Mouse (Mus musculus) retina, embryonic 14.5 days (tissue): Measurements from ENCODE around the gene Tcf7l2.
A peak's percentile ranks its signal among the peaks of the same experiment; 100 is the strongest.

Experiments
- DNase-seq: peaks from one replicate; pipeline ENCODE4 v3.0.0-alpha.2; 2015; ENCODE audit warnings: low spot score

Tcf7l2 gene

GRCm38 (mm10) chr19:55862559-55862958 lies 120.9 kb downstream of the Tcf7l2 start:
- DNase-seq = no peak

- no peak for DNase-seq
Measured at GRCm38 (mm10) chr19:55865049-55865448, 123.4 kb downstream of the Tcf7l2 start.

GRCm38 (mm10) chr19:55865774-55866578 lies 124.4 kb downstream of the Tcf7l2 start:
- no peak for DNase-seq

- DNase-seq = no peak
Measured at GRCm38 (mm10) chr19:55867255-55867654, 125.6 kb downstream of the Tcf7l2 start.

- no peak for DNase-seq
Measured at GRCm38 (mm10) chr19:55867905-55868304, 126.3 kb downstream of the Tcf7l2 start.

GRCm38 (mm10) chr19:55868597-55868996 lies 127.0 kb downstream of the Tcf7l2 start:
- no peak for DNase-seq

GRCm38 (mm10) chr19:55870825-55871224 lies 129.2 kb downstream of the Tcf7l2 start:
- DNase-seq = no peak

GRCm38 (mm10) chr19:55871496-55871895 lies 129.9 kb downstream of the Tcf7l2 start:
- no peak for DNase-seq

- no peak for DNase-seq
Measured at GRCm38 (mm10) chr19:55873221-55873620, 131.6 kb downstream of the Tcf7l2 start.

GRCm38 (mm10) chr19:55876501-55876900 lies 134.9 kb downstream of the Tcf7l2 start:
- no peak for DNase-seq

- DNase-seq = peak; percentile 82
Measured at GRCm38 (mm10) chr19:55877404-55877915, 135.8 kb downstream of the Tcf7l2 start.

GRCm38 (mm10) chr19:55880664-55881359 lies 139.2 kb downstream of the Tcf7l2 start:
- no peak for DNase-seq

GRCm38 (mm10) chr19:55886536-55886935 lies 144.9 kb downstream of the Tcf7l2 start:
- DNase-seq = no peak

- no peak for DNase-seq
Measured at GRCm38 (mm10) chr19:55891692-55892183, 150.1 kb downstream of the Tcf7l2 start.

GRCm38 (mm10) chr19:55893557-55893956 lies 151.9 kb downstream of the Tcf7l2 start:
- DNase-seq = no peak

GRCm38 (mm10) chr19:55894396-55894795 lies 152.8 kb downstream of the Tcf7l2 start:
- DNase-seq = no peak

GRCm38 (mm10) chr19:55895317-55895716 lies 153.7 kb downstream of the Tcf7l2 start:
- peak; percentile 84 for DNase-seq

GRCm38 (mm10) chr19:55895807-55896420 lies 154.3 kb downstream of the Tcf7l2 start:
- no peak for DNase-seq

GRCm38 (mm10) chr19:55896629-55897028 lies 155.0 kb downstream of the Tcf7l2 start:
- DNase-seq = no peak

GRCm38 (mm10) chr19:55902573-55903385 lies 161.2 kb downstream of the Tcf7l2 start:
- DNase-seq = no peak

- DNase-seq = peak; percentile 56
Measured at GRCm38 (mm10) chr19:55909039-55909438, 167.4 kb downstream of the Tcf7l2 start.

- no peak for DNase-seq
Measured at GRCm38 (mm10) chr19:55911941-55912340, 170.3 kb downstream of the Tcf7l2 start.
